Mouse (Mus musculus) heart, adult 11 months (tissue): ENCODE data around the gene Sypl.

Experiments used
- DNase-seq: peaks from one replicate; pipeline ENCODE4 v3.0.0; 2022

The Sypl gene

GRCm38 (mm10) chr12:32953596-32954215 lies at the start of gene Sypl:
Gene Sypl, plus strand, starts transcription at chr12:32953891.
- peak; percentile 100 for DNase-seq

- peak; percentile 72 for DNase-seq
These were observed 44.0 kb upstream of the Sypl start for GRCm38 (mm10) chr12:32909686-32910085.

GRCm38 (mm10) chr12:32910092-32910491 lies 43.6 kb upstream of the Sypl start:
- DNase-seq: peak; percentile 89

- peak; percentile 78 for DNase-seq
These were observed 43.0 kb upstream of the Sypl start for GRCm38 (mm10) chr12:32910560-32911194.

- DNase-seq: peak; percentile 74
These were observed 42.1 kb upstream of the Sypl start for GRCm38 (mm10) chr12:32911569-32911968.

GRCm38 (mm10) chr12:32912772-32913171 lies 40.9 kb upstream of the Sypl start:
- DNase-seq: no peak

- peak; percentile 66 for DNase-seq
These were observed 35.0 kb upstream of the Sypl start for GRCm38 (mm10) chr12:32918683-32919082.

- DNase-seq: peak; percentile 88
These were observed 34.6 kb upstream of the Sypl start for GRCm38 (mm10) chr12:32919091-32919490.

GRCm38 (mm10) chr12:32919527-32919926 lies 34.2 kb upstream of the Sypl start:
- DNase-seq: peak; percentile 66

GRCm38 (mm10) chr12:32920185-32920788 lies 33.4 kb upstream of the Sypl start:
- peak; percentile 95 for DNase-seq

- DNase-seq: peak; percentile 90
These were observed 32.6 kb upstream of the Sypl start for GRCm38 (mm10) chr12:32921071-32921470.

- DNase-seq: peak; percentile 72
These were observed 32.1 kb upstream of the Sypl start for GRCm38 (mm10) chr12:32921532-32922131.

GRCm38 (mm10) chr12:32924245-32924644 lies 29.4 kb upstream of the Sypl start:
- DNase-seq: no peak

- peak; percentile 90 for DNase-seq
These were observed 27.1 kb upstream of the Sypl start for GRCm38 (mm10) chr12:32926331-32927172.

- DNase-seq: peak; percentile 72
These were observed 26.4 kb upstream of the Sypl start for GRCm38 (mm10) chr12:32927231-32927835.

GRCm38 (mm10) chr12:32928180-32928579 lies 25.5 kb upstream of the Sypl start:
- DNase-seq: peak; percentile 80

- DNase-seq: peak; percentile 87
These were observed 23.7 kb upstream of the Sypl start for GRCm38 (mm10) chr12:32929831-32930513.

GRCm38 (mm10) chr12:32930566-32930965 lies 23.1 kb upstream of the Sypl start:
- peak; percentile 71 for DNase-seq

- no peak for DNase-seq
These were observed 17.3 kb upstream of the Sypl start for GRCm38 (mm10) chr12:32936246-32936946.

GRCm38 (mm10) chr12:32941141-32941540 lies 12.6 kb upstream of the Sypl start:
- DNase-seq: peak; percentile 14

- DNase-seq: peak; percentile 97
These were observed 10.3 kb upstream of the Sypl start for GRCm38 (mm10) chr12:32943347-32943746.
